Mouse (Mus musculus) adrenal gland, postnatal 36 days (tissue): Measurements from ENCODE around the gene Ikzf3. TPM values are rescaled to one million over a fixed set of nuclear protein-coding genes. Genes with fewer than 3 reads are reported as not detected.

Experiments
- DNase-seq, 2 experiments: peaks; one replicate each; pipeline ENCODE4 v3.0.0; 2021; ENCODE audit warnings: mixed read lengths in 1 of 2
- total RNA-seq, 2 experiments: library from RNA; stranded (reverse); gene quantifications; 2 replicates each; pipeline ENCODE4 v1.2.3; 2021

Gene Ikzf3
- total RNA-seq, 2 experiments from 2014 or later = 0.13 to 0.36 TPM

DNA sequence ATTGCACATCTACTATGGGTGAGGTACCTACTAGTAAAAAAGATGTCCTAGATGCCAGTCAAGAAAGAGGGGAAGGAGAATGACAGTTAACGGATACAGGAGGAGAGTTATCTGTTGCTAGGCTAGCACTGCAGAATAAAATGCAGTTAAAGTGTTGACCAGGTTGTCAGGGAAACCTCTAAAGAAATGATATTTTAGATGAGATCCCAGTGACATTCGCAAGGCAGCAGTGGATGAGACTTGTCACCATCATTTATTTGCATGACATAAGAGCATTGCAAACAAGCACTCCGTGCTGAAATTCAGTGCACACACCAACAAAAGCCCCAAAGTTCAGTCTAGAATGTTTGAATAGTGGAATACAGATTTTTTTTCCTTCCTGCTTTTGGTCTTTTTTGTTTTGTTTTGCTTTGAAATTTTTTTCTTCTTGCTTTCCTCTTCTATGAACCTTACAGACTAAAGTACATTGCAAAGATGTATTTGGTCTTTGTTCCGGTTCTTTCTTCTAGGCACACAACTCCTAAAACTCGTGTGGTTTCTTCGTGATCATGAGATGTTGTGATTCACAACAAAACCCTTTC is 32.4 kb downstream of the Ikzf3 start:
- DNase-seq = no peak

GRCm38 (mm10) chr11:98512881-98513280 is 33.0 kb downstream of the Ikzf3 start:
- DNase-seq = no peak

- no peak for DNase-seq
Observed at GRCm38 (mm10) chr11:98510125-98510524, 35.7 kb downstream of the Ikzf3 start.

- peak in 1 of 2 experiments; percentile 26 for DNase-seq
Observed at GRCm38 (mm10) chr11:98509434-98509833, 36.4 kb downstream of the Ikzf3 start.

DNA sequence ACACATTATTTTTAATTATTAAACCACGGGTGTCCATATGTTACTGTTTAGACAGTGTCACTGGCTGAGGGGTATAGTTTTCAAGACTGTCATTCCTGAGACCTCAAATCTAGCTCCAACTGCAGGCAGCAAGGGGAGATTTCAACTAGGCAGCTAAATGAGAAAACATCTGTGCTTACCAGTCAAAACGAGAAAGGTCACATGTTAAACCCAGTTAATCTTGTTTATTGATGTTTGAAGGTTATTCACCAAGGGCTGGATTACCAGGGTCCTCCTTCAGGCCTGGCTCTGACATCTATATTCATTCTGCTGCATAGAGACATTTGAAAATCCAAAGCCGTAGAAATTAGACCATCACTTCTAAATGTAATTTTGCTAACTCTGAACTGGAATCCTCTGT is 40.9 kb downstream of the Ikzf3 start:
- no peak for DNase-seq

GRCm38 (mm10) chr11:98497388-98498288 is 48.2 kb downstream of the Ikzf3 start:
- no peak for DNase-seq

DNA sequence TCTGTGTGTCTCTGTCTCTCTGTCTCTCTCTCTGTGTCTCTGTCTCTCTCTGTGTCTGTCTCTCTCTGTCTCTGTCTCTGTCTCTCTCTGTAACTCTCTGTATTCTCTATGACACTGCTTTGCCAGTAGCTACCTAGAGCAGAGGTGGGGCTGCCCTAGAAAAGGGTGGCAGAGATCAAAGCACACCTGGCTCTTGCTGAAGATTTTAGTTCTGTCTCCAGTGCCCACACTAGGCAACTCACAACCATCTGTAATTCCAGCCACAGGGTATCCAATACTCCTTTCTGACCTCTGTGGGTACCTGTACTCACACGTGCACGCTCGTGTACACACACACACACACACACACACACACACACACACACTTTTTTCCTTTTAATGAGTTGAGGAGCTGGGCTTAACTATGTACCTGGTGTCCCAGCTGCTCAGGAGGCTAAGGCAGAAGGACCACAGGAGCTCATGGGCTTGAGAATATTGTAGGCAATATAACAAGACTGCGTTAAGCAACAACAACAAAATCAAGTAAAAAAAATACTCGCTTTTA is 50.6 kb downstream of the Ikzf3 start:
- DNase-seq = no peak

GRCm38 (mm10) chr11:98493394-98493793 is 52.4 kb downstream of the Ikzf3 start:
- DNase-seq = no peak

GRCm38 (mm10) chr11:98492959-98493358 is 52.9 kb downstream of the Ikzf3 start:
- no peak for DNase-seq

GRCm38 (mm10) chr11:98491571-98491970 is 54.3 kb downstream of the Ikzf3 start:
- no peak for DNase-seq

DNA sequence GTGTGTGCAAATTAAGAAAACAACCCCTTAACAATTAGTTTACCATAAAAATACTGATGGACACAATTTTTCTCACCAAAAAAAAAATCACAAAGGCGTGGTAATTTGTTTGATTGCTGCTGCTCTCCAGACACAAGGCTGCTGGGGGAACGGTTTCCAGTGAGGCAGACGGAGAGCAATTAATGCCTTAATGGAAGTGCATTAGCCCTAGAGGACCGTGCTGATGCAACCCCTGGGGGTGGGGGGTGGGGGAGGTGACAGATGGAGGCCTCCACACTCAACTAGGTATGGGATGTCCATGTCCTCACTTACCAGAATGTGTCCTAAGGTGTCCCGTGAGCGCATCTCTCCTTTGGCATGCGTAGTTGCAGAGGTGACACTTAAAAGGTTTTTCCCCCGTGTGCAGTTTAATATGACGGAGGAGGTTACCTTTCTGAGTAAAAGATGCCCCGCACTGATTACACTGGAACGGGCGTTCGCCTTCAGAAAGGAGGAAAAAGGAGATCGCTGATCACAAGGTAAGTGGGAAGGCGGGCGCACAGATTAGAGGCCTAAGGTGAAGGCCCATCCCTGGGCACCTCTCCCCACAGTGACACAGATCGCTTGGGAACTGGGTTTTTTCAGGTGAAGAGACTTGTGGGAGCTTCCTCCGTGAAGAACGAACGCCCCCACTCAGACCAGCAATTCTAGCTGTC is 57.1 kb downstream of the Ikzf3 start:
- DNase-seq = no peak

- DNase-seq = no peak
Observed at GRCm38 (mm10) chr11:98487526-98488040, 58.2 kb downstream of the Ikzf3 start.

GRCm38 (mm10) chr11:98485749-98486148 is 60.1 kb downstream of the Ikzf3 start:
- DNase-seq = no peak

- DNase-seq = no peak
Observed at GRCm38 (mm10) chr11:98482067-98482466, 63.8 kb downstream of the Ikzf3 start.

DNA sequence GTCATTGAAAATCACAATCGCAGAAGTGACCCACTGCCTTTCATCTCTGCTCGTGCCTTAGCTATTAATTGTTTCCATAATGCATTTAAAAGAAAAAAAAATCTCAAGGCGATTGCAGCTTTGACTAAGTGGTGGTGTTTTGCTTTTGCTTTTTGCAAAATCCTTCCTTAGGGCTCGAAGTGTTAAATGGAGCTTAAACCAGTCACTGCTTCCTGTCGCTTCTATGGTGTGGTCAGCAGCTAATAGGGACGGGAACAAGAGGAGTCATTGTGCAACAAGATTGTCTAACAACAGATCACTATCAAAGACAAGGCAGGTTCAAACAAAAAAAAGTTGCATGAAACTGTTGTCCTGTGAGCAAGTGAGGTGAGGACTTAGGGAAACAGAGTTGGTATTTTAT is 64.6 kb downstream of the Ikzf3 start:
- DNase-seq = no peak

DNA sequence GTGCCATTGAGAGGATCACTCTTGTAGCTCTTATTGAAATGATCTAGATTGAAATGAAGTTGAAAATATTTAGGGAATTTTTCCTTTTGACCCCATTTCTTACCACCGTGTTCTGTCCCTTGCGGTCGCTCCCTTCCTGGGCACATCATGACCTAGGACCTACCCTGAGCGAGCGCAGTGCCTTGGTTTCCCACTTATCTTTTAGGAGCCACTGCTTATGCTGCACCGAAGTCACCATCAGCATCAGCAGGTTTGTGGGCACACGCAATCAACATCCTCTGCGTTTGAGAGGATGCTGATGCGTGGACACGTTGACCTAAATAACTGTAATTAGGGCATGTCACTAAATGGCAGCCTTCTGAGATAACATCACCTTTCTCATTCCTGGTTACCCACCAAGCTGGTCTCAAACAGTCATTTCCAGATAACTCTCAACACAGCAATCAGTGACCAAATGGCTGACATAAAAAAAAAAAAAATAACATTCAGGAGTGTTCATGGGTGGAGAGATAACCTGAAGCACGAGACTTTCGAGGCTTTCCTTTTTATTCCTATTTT is 65.8 kb downstream of the Ikzf3 start:
- DNase-seq = no peak

GRCm38 (mm10) chr11:98479026-98479939 is 66.5 kb downstream of the Ikzf3 start:
- DNase-seq = no peak

- DNase-seq = no peak
Observed at GRCm38 (mm10) chr11:98477011-98477701, 68.7 kb downstream of the Ikzf3 start.

DNA sequence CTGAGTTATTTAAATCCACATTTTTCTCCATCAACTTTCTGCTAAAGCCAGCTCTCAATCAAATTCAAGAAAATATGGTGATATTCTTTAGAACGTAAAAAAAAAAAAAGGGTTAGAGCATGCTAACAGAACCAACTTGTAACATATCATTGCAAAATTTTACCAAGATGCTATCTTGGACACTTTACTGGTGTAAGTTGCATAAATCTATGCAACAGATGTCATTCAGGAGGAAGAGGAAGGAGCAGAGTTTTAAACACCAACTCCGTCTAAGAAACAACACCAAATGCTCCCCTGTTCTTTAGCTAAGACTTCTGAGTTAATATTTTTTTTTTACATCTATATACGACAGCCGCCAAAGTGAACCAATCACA is 69.4 kb downstream of the Ikzf3 start:
- no peak for DNase-seq

DNA sequence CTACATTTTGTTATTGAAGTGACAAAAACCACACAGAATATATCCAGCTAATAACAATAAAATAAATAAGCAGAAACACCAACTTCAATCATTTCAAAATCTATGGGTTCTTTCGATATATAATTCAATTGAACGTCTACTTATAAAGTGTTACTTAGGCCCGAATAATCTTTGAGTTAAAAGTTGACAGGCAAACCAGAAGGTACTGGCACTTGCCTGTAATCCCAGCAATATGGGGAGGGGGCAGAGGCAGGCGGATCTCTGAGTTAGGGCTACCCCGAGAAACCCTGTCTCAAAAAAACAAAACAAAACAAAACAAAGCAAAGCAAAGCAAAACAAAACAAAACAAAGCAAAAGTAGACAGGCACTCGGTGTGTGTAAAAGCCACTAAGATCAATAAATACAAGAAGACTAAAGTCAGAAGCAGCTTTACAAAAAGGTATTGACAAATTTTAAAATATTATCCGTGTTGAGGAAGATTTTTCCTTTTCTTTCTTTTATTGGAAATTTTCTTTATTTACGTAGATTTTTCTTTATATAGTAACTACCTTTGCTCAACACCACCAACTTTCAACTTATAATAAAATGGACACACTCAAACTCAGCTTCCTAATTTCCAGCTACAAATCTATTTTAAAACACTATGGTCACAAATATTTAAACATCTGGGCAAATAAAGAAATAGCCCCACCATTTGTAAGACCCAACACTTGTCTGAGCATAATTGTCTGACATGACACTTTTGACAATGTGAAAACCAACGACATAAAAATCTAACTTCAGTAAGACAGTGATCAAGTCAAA is 70.0 kb downstream of the Ikzf3 start:
- DNase-seq = no peak
